Mouse (Mus musculus) kidney, postnatal 0 days (tissue): ENCODE measurements around the gene Smco2. TPM values are rescaled to one million over a fixed set of nuclear protein-coding genes. Genes with fewer than 3 reads are reported as not detected.
A peak's percentile ranks its signal among the peaks of the same experiment; 100 is the strongest.

Experiments used
- ATAC-seq: fragments of 200-750 bp; cut with Nextera tagmentation; replicated peaks from 2 replicates; pipeline ENCODE4 v1.8.0; 2017; ENCODE audit warnings: low read depth, moderate number of reproducible peaks, moderate TSS enrichment, moderate library complexity; ENCODE audit not compliant: low FRiP score
- DNase-seq: peaks from one replicate; pipeline ENCODE4 v3.0.0-alpha.2; 2016; ENCODE audit warnings: low spot score
- H3K27ac ChIP-seq: fragments of 300-500 bp; sonication (generic); 2 replicates; pipeline ENCODE4 v1.5.1; 2014; ENCODE audit warnings: mild to moderate bottlenecking
- H3K27me3 ChIP-seq: fragments of 300-500 bp; sonication (generic); 2 replicates; pipeline ENCODE4 v1.6.1; 2014; ENCODE audit warnings: low read length, mixed read lengths; ENCODE audit not compliant: insufficient read depth
- H3K36me3 ChIP-seq: fragments of 300-500 bp; sonication (generic); 2 replicates; pipeline ENCODE4 v1.6.1; 2014; ENCODE audit warnings: low read length, mixed read lengths; ENCODE audit not compliant: insufficient read depth
- H3K4me1 ChIP-seq: fragments of 300-500 bp; sonication (generic); replicated peaks from 2 replicates; pipeline ENCODE4 v1.6.1; 2014; ENCODE audit warnings: antibody characterized with exemption, low read length, mixed read lengths; ENCODE audit not compliant: insufficient read depth
- H3K4me2 ChIP-seq: fragments of 300-500 bp; sonication (generic); 2 replicates; pipeline ENCODE4 v1.6.1; 2014; ENCODE audit warnings: mild to moderate bottlenecking, low read length, moderate library complexity, mixed read lengths
- H3K4me3 ChIP-seq: fragments of 300-500 bp; sonication (generic); replicated peaks from 2 replicates; pipeline ENCODE4 v1.5.1; 2014; ENCODE audit warnings: low read depth, low read length
- H3K9ac ChIP-seq: fragments of 300-500 bp; sonication (generic); 2 replicates; pipeline ENCODE4 v1.6.1; 2014; ENCODE audit warnings: low read depth, low read length
- H3K9me3 ChIP-seq: fragments of 300-500 bp; sonication (generic); replicated peaks from 2 replicates; pipeline ENCODE4 v1.6.1; 2016; ENCODE audit warnings: low read length, inconsistent platforms, mixed read lengths
- CTCF ChIP-seq: IDR thresholded peaks from 2 replicates; pipeline ENCODE4 v1.5.1; 2016; ENCODE audit warnings: antibody characterized with exemption, low read depth, mild to moderate bottlenecking, moderate library complexity
- WGBS: fragments of 180-500 bp; shearing (Covaris S2); extraction: QIAGEN DNeasy Blood & Tissue Kit; methylation state at CpG from one replicate; pipeline ENCODE4 v1.1.7; 2014; 5-methylcytosine and 5-hydroxymethylcytosine counted together
- polyA plus RNA-seq: library from polyadenylated mRNA; unstranded; fragments of >200 nt; fragmentation: Nextera tagmentation; extraction: Ambion mirVana; gene quantifications from 2 replicates; pipeline ENCODE4 v1.2.1, GENCODE M21; 2015

Smco2 gene
- not detected in 2 replicates for polyA plus RNA-seq

GRCm38 (mm10) chr6:146850050-146850449 lies at the start of gene Smco2:
Gene Smco2 (plus strand): TSS chr6:146850104.
- no peak for ATAC-seq
- DNase-seq: no peak
- no peaks in the 10 kb centered on the region for H3K4me1 ChIP-seq
- H3K27me3 ChIP-seq: no peaks in the 10 kb centered on the region
- no peak within 1 kb of the TSS for H3K4me3 ChIP-seq
- no peaks in the 10 kb centered on the region for H3K9me3 ChIP-seq
- H3K9ac ChIP-seq: no peak within 1 kb of the TSS
- H3K4me2 ChIP-seq: no peak within 1 kb of the TSS
- WGBS: 83% methylated on average over 4 of the region's 4 CpGs
- no peak within 1 kb of the TSS for H3K27ac ChIP-seq
- no peaks in the 10 kb centered on the region for H3K36me3 ChIP-seq
- TF ChIP-seq CTCF: no peak

GRCm38 (mm10) chr6:146809991-146810390 lies 39.9 kb upstream of the Smco2 start:
- ATAC-seq: no peak
- Histone ChIP-seq H3K9ac (no peak overlapping the region), H3K4me2 (no peak overlapping the region), H3K27ac (no peak overlapping the region), H3K36me3 (no peaks in the 10 kb centered on the region), H3K9me3 (no peaks in the 10 kb centered on the region), H3K27me3 (no peaks in the 10 kb centered on the region), H3K4me3 (no peak overlapping the region), H3K4me1 (no peaks in the 10 kb centered on the region)
- TF ChIP-seq CTCF: no peak
- 90% methylated on average over 6 of the region's 6 CpGs for WGBS
- DNase-seq: no peak

- TF ChIP-seq CTCF: no peak
- WGBS: 91% methylated on average over 5 of the region's 5 CpGs
- H3K36me3 ChIP-seq: no peaks in the 10 kb centered on the region
- no peak overlapping the region for H3K4me3 ChIP-seq
- H3K4me2 ChIP-seq: no peak overlapping the region
- ATAC-seq (no peak), DNase-seq (no peak)
- no peak overlapping the region for H3K27ac ChIP-seq
- H3K9ac ChIP-seq: no peak overlapping the region
- H3K27me3 ChIP-seq: no peaks in the 10 kb centered on the region
- no peaks in the 10 kb centered on the region for H3K9me3 ChIP-seq
- no peaks in the 10 kb centered on the region for H3K4me1 ChIP-seq
Observed at GRCm38 (mm10) chr6:146813007-146813406, 36.9 kb upstream of the Smco2 start.

GRCm38 (mm10) chr6:146820177-146820965 lies 29.5 kb upstream of the Smco2 start:
- peak; percentile 28; the same call in 1 of the 2 replicates for TF ChIP-seq CTCF
- Histone ChIP-seq H3K4me3 (no peak overlapping the region), H3K4me1 (no peaks in the 10 kb centered on the region), H3K27ac (no peak overlapping the region), H3K9ac (no peak overlapping the region), H3K36me3 (no peaks in the 10 kb centered on the region), H3K9me3 (no peaks in the 10 kb centered on the region), H3K4me2 (peak overlapping the region; percentile 21; the same call in 1 of the 2 replicates), H3K27me3 (no peaks in the 10 kb centered on the region)
- ATAC-seq (no peak), DNase-seq (peak; percentile 57)
- WGBS: 61% methylated on average over 29 of the region's 29 CpGs

GRCm38 (mm10) chr6:146821958-146822357 lies 27.9 kb upstream of the Smco2 start:
- DNase-seq (no peak), ATAC-seq (no peak)
- no peak overlapping the region for H3K27ac ChIP-seq
- no peak overlapping the region for H3K4me2 ChIP-seq
- WGBS: 89% methylated on average over 13 of the region's 13 CpGs
- H3K9me3 ChIP-seq: no peaks in the 10 kb centered on the region
- H3K4me1 ChIP-seq: no peaks in the 10 kb centered on the region
- H3K9ac ChIP-seq: no peak overlapping the region
- H3K4me3 ChIP-seq: no peak overlapping the region
- no peaks in the 10 kb centered on the region for H3K27me3 ChIP-seq
- no peak for TF ChIP-seq CTCF
- H3K36me3 ChIP-seq: no peaks in the 10 kb centered on the region

- Histone ChIP-seq H3K36me3 (no peaks in the 10 kb centered on the region), H3K27ac (no peak overlapping the region), H3K27me3 (no peaks in the 10 kb centered on the region), H3K9me3 (no peaks in the 10 kb centered on the region), H3K4me2 (no peak overlapping the region), H3K9ac (no peak overlapping the region), H3K4me1 (no peaks in the 10 kb centered on the region), H3K4me3 (no peak overlapping the region)
- DNase-seq (peak; percentile 75), ATAC-seq (peak; percentile 62)
- 37% methylated on average over 16 of the region's 16 CpGs for WGBS
- TF ChIP-seq CTCF: peak; percentile 97
Observed at GRCm38 (mm10) chr6:146824727-146825486, 25.0 kb upstream of the Smco2 start.
